Mouse (Mus musculus) testis, adult 2 months (tissue): ENCODE measurements around the gene Kmt2c.

Experiments
- CTCF ChIP-seq: fragments of 200-500 bp; IDR thresholded peaks from 2 replicates; pipeline ENCODE4 v1.5.1; 2012; ENCODE audit warnings: low read depth, mild to moderate bottlenecking, inconsistent platforms, low read length, moderate library complexity; ENCODE audit not compliant: control insufficient read depth, insufficient read depth, insufficient replicate concordance
- POLR2A ChIP-seq: fragments of 200-500 bp; IDR thresholded peaks from 2 replicates; pipeline ENCODE4 v1.6.1; 2012; ENCODE audit warnings: low read depth, mild to moderate bottlenecking, inconsistent platforms, low read length, moderate library complexity; ENCODE audit not compliant: control insufficient read depth

DNA sequence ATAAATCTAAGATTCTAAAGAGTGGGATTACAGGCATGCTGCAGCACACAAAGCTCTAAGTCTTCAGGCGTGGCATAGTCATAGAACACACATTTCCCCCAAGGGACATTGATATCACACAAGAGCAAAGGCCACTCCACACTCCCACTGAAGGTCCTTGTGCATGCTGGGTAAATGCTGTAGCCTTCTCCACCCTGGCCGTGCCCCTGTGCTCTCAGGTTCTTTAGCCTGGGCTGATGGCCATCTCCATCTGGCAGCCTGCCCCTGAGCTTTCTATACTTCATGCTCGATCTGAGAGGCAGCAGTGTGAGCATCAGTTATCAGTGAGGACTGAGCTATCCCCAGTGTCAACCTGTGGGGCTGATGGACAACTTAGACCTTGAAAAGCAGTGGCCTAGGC is 21.2 kb upstream of the Kmt2c start:
- no peak for TF ChIP-seq CTCF
- TF ChIP-seq POLR2A: no peak
